Mouse (Mus musculus) cortical plate, adult 2 months (tissue): Measurements from ENCODE around the gene Tmem184c. TPM values are rescaled to one million over a fixed set of nuclear protein-coding genes. Genes with fewer than 3 reads are reported as not detected.

ENCODE experiments used
- H3K27ac ChIP-seq: fragments of 200-500 bp; 2 replicates; pipeline ENCODE4 v1.5.1; 2012; ENCODE audit warnings: low read length, control low read depth, inconsistent platforms; ENCODE audit not compliant: insufficient read depth
- H3K4me1 ChIP-seq: fragments of 200-500 bp; 2 replicates; pipeline ENCODE4 v1.6.1; 2011; ENCODE audit warnings: low read length; ENCODE audit not compliant: control insufficient read depth, insufficient read depth
- H3K4me3 ChIP-seq: fragments of 200-500 bp; 2 replicates; pipeline ENCODE4 v1.5.1; 2011; ENCODE audit warnings: mild to moderate bottlenecking, low read length, control low read depth; ENCODE audit not compliant: insufficient read depth
- CTCF ChIP-seq: fragments of 200-500 bp; IDR thresholded peaks from 2 replicates; pipeline ENCODE4 v1.5.1; 2011; ENCODE audit warnings: mild to moderate bottlenecking, control low read depth, low read length; ENCODE audit not compliant: insufficient read depth; ENCODE audit errors: extremely low read depth
- POLR2A ChIP-seq: fragments of 200-500 bp; IDR thresholded peaks from 2 replicates; pipeline ENCODE4 v1.6.1; 2011; ENCODE audit warnings: mild to moderate bottlenecking, low read length, control low read depth; ENCODE audit not compliant: insufficient read depth; ENCODE audit errors: extremely low read depth
- polyA plus RNA-seq: library from polyadenylated mRNA; depleted of rRNA; stranded (reverse); fragments of >200 nt; gene quantifications from 2 replicates; pipeline ENCODE4 v1.2.3, GENCODE M21; 2012

The Tmem184c gene
- polyA plus RNA-seq, 1 experiment, result 60.7 TPM

DNA sequence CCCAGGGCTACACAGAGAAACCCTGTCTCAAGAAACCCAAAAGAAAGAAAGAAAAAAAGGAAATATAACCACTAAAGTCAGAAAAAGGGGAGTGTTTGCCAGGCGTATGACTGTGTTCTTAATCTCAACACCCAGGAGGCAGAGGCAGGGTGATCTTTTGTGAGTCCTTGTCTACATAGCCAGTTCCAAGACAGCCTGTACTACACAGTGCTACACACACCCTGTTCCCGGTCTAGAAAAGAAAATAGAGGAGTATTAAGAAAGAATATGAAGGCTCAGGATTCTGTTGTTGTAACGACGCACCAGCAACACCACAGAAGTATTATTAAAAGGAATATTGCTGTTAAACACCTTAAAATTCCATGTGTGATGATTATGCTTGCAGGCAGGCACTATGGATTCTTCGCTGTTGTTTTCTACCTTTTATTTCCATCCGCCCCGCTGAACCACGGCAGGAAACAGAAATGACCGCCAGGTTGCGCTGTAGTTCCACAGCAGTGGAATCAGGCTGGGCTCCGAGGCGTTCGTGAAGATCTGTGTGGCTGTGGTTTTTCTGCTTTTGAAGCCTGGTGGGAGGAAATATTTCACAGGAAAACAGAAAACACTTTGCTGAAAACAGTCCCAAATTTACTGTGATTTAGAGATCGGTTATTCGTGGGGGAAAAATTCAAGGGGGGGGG lies 19.5 kb upstream of the Tmem184c start:
- TF ChIP-seq CTCF, result peak; percentile 96
- no peak for TF ChIP-seq POLR2A
- Histone ChIP-seq H3K4me1 (no peaks in the 10 kb centered on the region), H3K4me3 (no peak overlapping the region), H3K27ac (no peak overlapping the region)

DNA sequence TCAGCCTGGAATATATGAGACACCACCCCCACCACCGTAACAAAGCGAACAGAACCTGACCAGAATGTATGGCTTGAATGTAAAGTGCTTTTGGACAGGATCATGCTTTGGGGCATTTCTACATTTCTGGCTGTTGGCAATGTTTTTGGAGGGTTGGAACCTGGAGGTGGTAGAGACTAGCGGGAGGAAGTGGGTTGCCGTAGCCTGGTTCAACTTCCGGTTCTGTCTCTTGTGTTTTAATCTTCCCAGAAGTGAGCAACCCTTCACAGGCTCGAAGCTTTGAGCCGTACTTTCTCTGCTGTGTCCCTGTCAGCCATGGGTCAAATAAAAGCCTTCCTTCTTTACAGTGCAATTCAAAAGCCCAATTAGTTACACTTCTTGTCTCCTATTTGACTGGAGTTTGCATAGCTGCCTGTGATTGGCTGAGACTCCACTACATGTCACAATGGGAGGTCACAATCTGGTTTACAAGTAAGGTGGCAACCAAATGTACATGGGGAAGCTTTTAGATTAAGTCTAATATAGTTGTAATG lies 13.2 kb upstream of the Tmem184c start:
- no peak overlapping the region for H3K27ac ChIP-seq
- no peak for TF ChIP-seq CTCF
- no peak for TF ChIP-seq POLR2A
- no peaks in the 10 kb centered on the region for H3K4me1 ChIP-seq
- H3K4me3 ChIP-seq, result no peak overlapping the region

DNA sequence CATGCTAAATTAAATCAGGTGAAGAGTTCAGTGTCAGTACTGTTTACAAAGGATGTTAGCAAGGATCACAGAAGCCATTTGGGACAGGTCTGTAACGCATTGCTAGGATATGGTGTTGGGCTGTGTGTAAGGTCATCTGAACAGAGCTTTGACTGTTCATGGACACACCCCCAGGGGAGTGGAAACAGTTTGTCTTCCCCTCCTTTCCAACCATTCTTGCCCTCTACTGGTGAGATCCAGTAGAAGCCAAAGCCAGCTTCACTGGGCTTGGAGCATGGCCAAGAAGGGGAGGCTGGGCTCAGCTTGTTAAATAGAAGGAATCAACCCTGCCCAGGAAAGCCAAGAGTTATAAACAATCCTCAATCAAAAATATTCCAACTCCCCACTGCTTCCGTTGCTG lies 7.4 kb upstream of the Tmem184c start:
- H3K4me1 ChIP-seq, result peaks cover 2% of the 10 kb centered on the region; the same call in 1 of the 2 replicates
- no peak overlapping the region for H3K27ac ChIP-seq
- TF ChIP-seq CTCF (peak; percentile 22; the same call in 1 of the 2 replicates), POLR2A (no peak)
- no peak overlapping the region for H3K4me3 ChIP-seq

DNA sequence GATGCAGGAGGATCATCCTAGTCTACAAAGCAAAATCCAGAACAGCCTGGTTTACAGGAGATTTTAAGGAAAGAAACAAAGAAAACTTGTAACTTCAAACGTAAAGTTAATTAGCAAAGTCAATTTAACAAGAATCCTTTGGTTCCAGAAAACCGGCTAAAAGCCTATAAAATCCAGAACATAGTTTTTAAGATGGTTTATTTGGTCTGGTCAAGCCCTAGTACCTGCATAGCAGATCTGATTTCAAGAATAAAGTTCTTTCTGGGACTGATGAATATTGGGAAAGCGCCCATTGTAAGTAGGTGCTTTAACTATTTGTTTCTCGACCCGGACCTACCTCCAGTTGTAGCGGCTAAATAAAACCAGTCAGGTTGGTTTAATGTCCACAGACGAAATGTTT lies 877 bp downstream of the Tmem184c start:
- peaks cover 5% of the 10 kb centered on the region for H3K4me1 ChIP-seq
- TF ChIP-seq POLR2A (no peak), CTCF (no peak)
- no peak overlapping the region for H3K27ac ChIP-seq
- peak overlapping the region; percentile 66 for H3K4me3 ChIP-seq

DNA sequence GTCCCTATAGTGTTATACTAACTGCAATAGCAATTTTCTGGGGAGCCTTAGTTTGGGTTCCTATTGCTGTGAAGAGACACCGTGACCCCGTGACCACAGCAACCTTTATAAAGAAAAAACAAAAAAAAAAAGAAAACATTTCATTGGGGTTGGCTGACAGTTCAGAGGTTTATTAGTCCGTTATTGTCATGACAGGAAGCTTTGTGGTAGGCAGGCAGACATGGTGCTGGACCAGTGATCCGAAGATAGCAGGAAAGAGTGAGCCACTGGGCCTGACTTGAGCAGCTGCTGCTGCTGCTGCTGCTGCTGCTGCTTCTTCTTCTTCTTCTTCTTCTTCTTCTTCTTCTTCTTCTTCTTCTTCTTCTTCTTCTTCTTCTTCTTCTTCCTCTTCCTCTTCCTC lies 26.3 kb downstream of the Tmem184c start:
- Histone ChIP-seq H3K4me3 (no peak overlapping the region), H3K27ac (no peak overlapping the region), H3K4me1 (no peaks in the 10 kb centered on the region)
- TF ChIP-seq POLR2A, result no peak
- no peak for TF ChIP-seq CTCF

DNA sequence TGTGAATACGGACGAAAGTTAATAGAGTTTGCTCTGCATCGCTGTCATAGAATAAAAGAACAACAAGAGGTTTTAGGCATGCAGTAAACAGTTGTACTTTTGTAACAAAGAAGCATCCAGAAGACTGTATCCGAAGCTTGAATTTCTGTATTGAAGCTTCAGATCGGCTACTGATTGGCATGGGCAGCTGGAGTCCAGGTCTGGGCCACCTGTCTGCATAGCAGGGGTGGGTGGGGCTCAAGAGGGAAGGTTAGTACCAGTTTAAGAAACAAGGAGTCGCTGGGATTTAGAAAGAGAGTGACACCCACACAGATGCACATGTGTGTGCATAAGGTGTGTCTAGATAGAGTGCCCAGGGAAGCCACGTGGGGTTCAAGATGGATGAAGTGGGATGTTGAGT lies 32.8 kb downstream of the Tmem184c start:
- Histone ChIP-seq H3K27ac (no peak overlapping the region), H3K4me3 (no peak overlapping the region), H3K4me1 (no peaks in the 10 kb centered on the region; the same call in 1 of the 2 replicates)
- TF ChIP-seq POLR2A (no peak), CTCF (no peak)

DNA sequence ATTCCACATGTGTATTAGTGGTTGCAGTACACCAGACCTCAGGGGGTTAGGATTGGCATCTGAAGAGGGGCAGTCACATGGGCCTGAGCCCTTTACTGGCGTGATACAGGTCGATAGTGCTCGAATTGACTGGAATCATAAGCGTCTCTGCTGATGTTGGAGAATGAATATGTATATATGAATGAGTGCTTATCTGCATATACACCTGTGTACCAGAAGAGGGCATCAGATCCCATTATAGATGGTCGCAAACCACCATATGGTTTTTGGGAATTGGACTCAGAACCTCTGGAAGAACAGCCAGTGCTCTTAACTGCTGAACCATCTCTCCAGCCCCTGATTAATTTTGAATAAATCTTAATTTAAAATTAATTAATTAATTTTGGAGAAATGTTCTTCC lies 36.3 kb downstream of the Tmem184c start:
- TF ChIP-seq CTCF, result no peak
- TF ChIP-seq POLR2A, result no peak
- no peak overlapping the region for H3K27ac ChIP-seq
- H3K4me1 ChIP-seq, result no peaks in the 10 kb centered on the region; the same call in 1 of the 2 replicates

DNA sequence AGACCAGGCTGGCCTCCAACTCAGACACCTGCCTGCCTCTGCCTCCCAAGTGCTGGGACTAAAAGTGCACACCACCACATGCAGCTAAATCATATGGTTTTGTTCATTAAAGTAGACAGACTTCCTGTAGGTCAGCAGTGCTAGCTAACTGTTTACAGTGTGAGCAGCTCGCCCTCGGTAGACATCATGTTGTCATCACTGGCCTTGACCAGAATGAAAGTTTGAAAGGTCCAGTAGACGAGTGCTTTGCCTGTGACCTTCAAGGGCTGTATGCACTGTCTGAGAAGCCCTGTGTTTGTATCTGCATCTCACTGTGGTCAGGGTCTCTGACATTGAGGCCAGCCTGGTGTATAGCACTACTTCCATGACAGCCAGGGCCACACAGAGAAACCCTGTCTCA lies 49.1 kb downstream of the Tmem184c start:
- TF ChIP-seq POLR2A, result no peak
- TF ChIP-seq CTCF, result no peak

More for the DNA sequence above, 36.3 kb downstream of the Tmem184c start:
- no peak overlapping the region for H3K4me3 ChIP-seq

DNA sequence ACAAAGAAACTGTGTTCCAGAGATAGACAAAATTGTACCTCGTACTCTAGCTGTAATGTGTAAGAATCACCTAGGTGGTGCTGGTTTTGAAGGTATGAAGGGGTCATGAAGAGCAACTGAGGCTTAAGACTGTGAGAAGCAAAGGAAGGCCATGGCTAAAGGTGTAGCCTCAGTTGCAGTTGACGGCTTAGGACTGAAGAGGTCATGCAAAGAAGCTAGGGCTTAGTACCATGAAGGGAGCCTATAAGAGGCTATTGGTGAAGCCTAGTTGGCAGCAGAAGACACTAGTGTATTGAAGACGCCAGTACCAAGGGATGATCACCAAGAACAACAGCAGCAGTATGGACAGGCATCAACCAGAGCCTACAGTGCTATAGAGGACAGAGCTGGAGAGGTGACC lies 58.0 kb downstream of the Tmem184c start:
- Histone ChIP-seq H3K4me1 (no peaks in the 10 kb centered on the region; the same call in none of the 2 replicates), H3K4me3 (no peak overlapping the region), H3K27ac (no peak overlapping the region)
- no peak for TF ChIP-seq CTCF

More for the DNA sequence above, 49.1 kb downstream of the Tmem184c start:
- Histone ChIP-seq H3K4me1 (no peaks in the 10 kb centered on the region), H3K27ac (no peak overlapping the region), H3K4me3 (no peak overlapping the region)

DNA sequence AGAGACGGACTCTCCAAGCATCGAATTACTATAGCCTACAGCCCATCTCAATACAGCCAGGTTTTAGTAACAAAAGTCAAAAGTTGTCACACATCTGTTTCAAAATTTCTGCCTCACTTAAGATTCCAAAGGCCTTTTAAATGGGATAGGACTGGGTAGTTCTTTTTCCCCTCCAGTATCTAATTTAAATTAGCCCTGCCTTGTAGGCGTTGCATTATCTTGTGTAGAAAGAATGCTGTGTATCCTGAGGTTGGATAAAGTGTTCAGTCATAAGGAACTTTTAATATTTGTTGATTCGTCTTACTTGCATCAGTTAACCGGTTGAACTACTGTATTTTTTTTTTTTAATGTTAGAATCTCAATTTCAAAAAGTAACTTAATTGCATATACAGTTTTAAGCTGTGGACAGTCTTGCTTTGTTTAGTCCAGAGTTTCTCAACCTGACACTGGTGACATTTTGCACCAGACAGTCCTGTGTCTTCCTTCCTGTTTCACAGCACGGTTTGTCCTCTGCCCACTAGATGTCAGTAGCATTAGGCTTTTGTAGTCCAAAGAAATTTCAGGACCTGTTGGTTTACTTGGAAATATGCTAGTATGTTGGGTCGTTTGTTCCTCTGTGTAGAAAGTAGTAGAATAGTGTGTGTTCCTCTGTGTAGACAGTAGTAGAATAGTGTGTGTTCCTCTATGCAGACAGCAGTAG lies 60.5 kb downstream of the Tmem184c start:
- no peaks in the 10 kb centered on the region; the same call in none of the 2 replicates for H3K4me1 ChIP-seq
- H3K4me3 ChIP-seq, result peak overlapping the region; percentile 96
- peak overlapping the region; percentile 73; the same call in 1 of the 2 replicates for H3K27ac ChIP-seq
- peak; percentile 46; the same call in 1 of the 2 replicates for TF ChIP-seq CTCF
- TF ChIP-seq POLR2A, result no peak
